Mouse (Mus musculus): ENCODE data around the gene Tmem219. TPM values are rescaled to one million over a fixed set of nuclear protein-coding genes. Genes with fewer than 3 reads are reported as not detected.
"Not testable (repeated sequence)": the region's sequence is repeated elsewhere in the genome, so short reads cannot be mapped to it uniquely, and the experiment has no call there.

The Tmem219 gene
- total RNA-seq, 2 experiments from 2014 or later = 19.6 to 23.3 TPM

DNA sequence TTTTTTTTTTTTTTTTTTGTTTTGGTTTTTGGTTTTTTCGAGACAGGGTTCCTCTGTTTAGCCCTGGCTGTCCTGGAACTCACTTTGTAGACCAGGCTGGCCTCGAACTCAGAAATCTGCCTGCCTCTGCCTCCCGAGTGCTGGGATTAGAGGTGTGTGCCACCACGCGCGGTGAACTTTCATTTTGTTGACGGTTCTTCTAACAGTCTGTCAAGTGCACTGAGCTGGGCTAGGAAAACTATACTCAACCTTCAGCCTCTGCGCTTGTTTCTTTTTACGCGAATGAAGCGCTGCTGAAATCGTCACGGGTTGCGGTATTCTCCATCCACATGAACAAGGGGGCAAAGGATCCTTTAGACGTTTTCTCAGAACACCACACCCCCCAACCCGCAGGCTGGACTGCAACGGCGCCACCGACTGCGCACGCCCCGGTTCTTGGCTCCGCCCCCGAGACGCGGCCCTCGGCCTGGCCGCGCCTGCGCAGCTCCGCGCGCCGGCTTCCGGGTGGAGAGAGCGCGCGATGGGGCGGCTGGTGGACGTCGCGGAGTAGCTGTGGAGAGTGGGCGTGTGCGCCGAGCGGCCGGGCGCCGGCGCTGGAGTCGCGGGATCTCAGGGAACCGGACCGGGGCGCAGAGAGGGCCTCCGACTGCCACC lies 5.8 kb upstream of the Tmem219 start, which contains the start of gene Kctd13:
Kctd13 (plus strand) TSS at position 496 of the 654 bp plus-strand sequence.
- peak; percentile 90 to 95 for DNase-seq (ENCODE audit: low spot score in 2 of 2)

- DNase-seq (ENCODE audit: low spot score in 2 of 2) = no peak
Measured at GRCm38 (mm10) chr7:126926299-126926698, 3.6 kb upstream of the Tmem219 start.

DNA sequence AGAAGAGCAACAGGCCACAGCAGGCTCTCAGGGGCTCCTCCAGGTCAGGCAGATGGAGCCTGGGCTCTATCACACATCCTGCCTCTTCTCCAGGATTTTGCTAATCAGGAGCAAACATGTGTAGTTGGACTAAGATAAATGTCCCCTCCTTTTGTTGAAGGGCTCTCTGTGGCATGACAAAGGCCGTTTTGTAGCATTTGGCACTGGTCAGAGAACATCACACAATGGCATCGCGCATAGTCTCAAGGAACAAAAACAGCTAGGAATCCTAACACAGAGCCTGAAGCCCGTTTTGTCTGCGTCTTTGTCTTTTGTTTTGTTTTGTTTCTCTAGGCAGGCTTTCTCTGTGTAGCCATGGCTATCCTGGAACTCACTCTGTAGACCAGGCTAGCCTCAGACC lies 1.3 kb upstream of the Tmem219 start:
- DNase-seq (ENCODE audit: low spot score in 2 of 2) = no peak

DNA sequence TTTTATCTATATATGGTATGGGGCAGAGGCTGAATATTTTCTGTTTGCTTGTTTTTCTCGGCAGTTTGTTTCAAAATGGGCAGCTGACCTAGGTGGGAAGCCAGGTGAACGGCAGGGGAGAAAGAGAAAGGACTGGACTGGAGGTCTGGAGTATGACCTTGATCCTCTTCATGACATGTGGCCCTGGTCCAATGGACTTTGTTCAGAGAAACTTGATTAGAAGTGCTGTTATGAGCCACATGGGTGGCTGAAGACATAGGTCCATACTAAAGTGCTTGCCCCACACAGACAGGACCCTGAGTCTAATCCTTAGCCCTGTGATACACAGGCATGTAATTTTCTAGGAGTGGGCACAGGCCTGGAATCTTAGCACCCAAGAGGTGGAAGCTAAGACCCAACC lies 1.2 kb downstream of the Tmem219 start:
- DNase-seq (ENCODE audit: low spot score in 2 of 2) = no peak

DNA sequence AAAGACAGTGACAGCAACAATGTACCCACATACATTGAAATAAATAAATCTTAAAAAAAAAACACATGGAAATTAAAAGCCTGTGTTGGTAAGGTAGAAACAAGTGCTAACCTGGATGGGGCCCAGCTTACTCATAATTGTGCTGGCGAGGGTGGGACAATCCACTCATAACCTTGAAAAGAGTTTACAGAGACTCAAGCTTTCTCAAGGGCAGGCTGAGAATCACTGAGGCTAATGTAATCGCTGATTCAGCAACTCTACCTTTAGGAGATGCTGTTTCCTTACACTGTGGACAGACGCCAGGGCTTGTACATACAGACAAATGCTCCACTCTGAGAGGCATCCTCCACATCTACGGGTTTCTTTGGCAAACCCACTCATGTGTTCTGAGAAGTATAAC lies 2.7 kb downstream of the Tmem219 start:
- no peak for DNase-seq (ENCODE audit: low spot score in 2 of 2)

GRCm38 (mm10) chr7:126918356-126918755 lies 4.4 kb downstream of the Tmem219 start:
- DNase-seq (ENCODE audit: low spot score in 2 of 2) = not testable (repeated sequence)

- DNase-seq (ENCODE audit: low spot score in 2 of 2) = no peak
Measured at GRCm38 (mm10) chr7:126914844-126915243, 7.9 kb downstream of the Tmem219 start.

DNA sequence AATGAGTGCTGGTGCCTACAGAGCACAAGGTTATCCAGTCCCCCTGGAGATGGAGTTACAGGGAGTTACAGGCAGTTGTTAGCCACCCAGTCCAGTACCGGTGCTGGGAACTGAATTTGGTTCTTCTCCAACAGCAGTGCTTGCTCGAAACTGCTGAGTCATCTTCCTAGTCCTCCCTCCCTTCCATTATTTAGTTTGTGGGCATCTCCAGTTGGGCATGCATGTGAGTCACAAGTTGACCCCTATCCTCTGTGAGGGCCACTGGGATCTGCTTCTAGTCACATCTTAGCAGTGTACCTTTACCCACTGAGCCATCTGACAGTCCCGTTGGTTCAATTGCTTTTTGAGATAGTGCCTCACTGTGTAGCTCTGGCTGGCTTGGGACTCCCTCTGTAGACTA lies 17.1 kb downstream of the Tmem219 start:
- DNase-seq (ENCODE audit: low spot score in 2 of 2) = no peak

DNA sequence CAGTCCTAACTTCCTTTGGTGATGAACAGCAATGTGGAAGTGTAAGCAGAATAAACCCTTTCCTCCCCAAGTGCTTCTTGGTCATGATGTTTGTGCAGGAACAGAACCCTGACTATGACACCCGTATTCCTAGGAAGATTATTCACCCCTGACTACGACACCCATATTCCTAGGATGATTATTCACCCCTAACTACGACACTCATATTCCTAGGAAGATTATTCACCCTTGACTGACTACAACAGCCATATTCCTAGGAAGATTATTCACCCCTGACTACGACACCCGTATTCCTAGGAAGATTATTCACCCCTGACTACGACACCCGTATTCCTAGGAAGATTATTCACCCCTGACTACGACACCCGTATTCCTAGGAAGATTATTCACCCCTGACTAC lies 22.9 kb downstream of the Tmem219 start:
- DNase-seq (ENCODE audit: low spot score in 2 of 2) = not testable (repeated sequence)

DNA sequence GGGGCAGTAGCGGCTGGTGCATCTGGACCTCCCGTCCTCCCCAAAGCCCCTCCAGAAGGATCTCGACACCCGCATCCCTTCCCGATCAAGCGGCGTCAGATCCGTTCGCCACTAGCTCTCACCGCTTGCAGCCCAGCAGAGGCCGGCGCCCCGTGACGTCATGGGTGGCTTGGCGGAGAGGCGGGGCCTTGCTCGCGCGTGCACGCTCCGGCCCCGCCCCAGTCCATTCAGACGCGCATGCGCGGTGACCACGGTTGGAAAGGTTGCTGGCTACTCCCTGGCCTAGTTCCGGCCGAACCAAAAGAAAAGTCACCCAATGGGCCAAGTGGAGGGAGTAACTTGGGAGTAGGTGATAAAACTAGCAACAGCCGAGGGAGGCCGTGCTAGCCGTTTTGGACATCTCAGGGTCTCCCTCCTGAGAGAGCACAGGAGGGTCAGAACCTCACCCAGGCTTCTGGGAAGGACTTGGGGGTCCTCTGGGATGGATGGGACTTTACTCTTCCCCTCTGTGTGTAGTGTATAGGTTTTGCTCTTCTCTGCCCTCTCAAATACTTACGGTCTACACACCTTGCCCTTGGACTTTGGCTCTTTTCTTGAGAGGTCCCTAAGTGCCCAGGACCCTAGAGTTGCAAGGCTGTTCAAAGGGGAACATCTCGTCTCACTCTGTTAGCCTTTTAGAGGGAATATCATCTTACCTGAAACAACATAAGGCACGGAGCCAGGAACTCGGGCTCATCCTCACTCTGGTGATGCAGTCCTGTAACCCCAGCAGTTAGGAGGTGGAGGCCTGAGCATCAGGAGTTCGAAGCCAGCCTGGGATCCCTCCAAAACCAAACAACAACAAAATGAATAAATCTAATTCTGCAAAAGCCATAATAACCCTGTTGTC lies 24.4 kb downstream of the Tmem219 start:
- peak; percentile 98 to 99 for DNase-seq (ENCODE audit: low spot score in 2 of 2)

- DNase-seq (ENCODE audit: low spot score in 2 of 2) = no peak
Measured at GRCm38 (mm10) chr7:126897390-126898101, 25.2 kb downstream of the Tmem219 start.

GRCm38 (mm10) chr7:126896912-126897311 lies 25.8 kb downstream of the Tmem219 start:
- no peak for DNase-seq (ENCODE audit: low spot score in 2 of 2)

- DNase-seq (ENCODE audit: low spot score in 2 of 2) = no peak
Measured at GRCm38 (mm10) chr7:126888852-126889251, 33.9 kb downstream of the Tmem219 start.

- DNase-seq (ENCODE audit: low spot score in 2 of 2) = no peak
Measured at GRCm38 (mm10) chr7:126887281-126887680, 35.4 kb downstream of the Tmem219 start.

GRCm38 (mm10) chr7:126884286-126885164 lies 38.2 kb downstream of the Tmem219 start, which contains the start of gene Taok2:
Gene Taok2 (minus strand): TSS chr7:126884703.
- DNase-seq (ENCODE audit: low spot score in 2 of 2) = peak; percentile 98 to 99

DNA sequence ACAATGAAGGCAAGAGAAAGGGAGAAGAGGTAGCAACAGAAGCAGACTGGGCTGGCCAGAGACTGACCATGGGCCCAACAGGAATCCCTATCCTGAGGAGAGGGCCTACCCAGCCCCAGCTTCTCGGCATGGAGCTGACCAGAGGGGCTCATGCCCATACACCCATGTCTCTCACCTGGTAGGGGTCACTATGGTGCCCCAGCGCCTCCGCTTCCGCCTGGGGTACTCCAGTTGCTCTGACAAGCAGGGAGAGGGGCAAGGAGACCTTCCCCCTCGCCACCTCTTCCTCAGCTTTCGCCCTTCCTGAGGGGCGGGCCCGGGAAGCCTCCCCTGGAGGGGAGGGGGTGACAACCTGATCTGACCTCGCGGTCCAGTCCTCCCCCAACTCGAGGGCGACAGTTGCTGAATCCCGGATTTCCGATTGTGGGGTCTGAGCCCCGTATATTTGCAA lies 39.0 kb downstream of the Tmem219 start:
- no peak for DNase-seq (ENCODE audit: low spot score in 2 of 2)

GRCm38 (mm10) chr7:126881040-126881439 lies 41.7 kb downstream of the Tmem219 start:
- no peak for DNase-seq (ENCODE audit: low spot score in 2 of 2)

GRCm38 (mm10) chr7:126877239-126877638 lies 45.5 kb downstream of the Tmem219 start:
- no peak for DNase-seq (ENCODE audit: low spot score in 2 of 2)

- DNase-seq (ENCODE audit: low spot score in 2 of 2) = no peak
Measured at GRCm38 (mm10) chr7:126870520-126870891, 52.2 kb downstream of the Tmem219 start.

DNA sequence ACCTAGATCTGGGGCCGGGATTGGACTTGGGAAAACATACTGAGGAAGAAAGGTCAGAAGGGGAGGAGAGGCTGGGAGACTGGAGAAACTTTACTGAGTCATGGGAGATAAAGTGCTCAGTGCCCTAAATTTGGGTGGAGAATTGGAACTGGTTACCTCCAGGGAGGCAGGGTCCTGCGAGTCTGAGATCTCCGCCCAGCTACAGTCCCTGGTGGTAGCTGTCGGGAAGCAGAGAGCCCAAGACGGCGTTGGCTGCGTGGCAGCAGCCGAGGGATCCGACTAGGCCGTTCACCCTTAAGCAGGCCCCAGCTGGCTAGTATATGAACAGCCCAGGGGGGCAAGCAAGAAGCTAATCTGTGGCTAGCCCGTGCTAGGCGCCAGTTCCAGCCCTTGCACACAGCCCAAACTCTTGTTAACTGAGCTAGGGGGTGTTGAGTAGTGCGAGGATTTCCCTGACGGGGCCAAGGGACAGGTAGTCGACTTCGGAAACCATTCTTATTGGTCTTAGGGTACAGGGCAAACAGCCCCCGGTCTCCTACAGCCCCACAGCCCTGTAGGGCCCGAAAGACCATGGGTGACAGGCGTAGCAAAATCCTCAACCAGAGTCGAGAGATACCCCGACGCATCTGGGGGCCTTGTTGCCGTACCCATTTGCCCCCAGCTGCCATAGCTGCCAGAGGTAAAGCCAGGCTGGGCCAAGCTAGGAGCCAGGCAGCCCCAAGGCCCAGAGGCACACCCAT lies 52.8 kb downstream of the Tmem219 start:
- no peak for DNase-seq (ENCODE audit: low spot score in 2 of 2)
